Mouse (Mus musculus) thymus, postnatal 14 days (tissue): ENCODE measurements around the gene Tmco5.
"Not testable (repeated sequence)": the region's sequence is repeated elsewhere in the genome, so short reads cannot be mapped to it uniquely, and the experiment has no call there.

Source experiments
- DNase-seq: peaks from one replicate; pipeline ENCODE4 v3.0.0; 2021

The Tmco5 gene

DNA sequence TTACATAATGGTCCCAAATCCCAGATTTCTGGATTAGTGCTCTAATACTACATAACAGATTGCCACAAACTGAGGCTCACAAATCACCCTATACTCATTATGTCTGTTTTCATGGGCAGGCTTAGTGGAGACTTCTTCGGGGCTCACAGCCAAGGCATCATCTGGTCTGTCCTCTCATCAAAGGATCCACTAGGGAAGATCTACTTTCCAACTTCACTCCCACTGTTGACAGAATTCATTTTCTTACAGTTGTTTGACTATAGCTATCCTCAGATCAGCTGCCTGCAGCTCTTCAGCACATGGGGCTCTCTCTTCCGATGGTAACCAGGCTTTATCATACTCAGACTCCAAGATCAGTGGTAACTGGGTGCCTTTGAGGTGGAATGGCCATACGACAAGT, 45.2 kb downstream of the Tmco5 start:
- no peak for DNase-seq

DNA sequence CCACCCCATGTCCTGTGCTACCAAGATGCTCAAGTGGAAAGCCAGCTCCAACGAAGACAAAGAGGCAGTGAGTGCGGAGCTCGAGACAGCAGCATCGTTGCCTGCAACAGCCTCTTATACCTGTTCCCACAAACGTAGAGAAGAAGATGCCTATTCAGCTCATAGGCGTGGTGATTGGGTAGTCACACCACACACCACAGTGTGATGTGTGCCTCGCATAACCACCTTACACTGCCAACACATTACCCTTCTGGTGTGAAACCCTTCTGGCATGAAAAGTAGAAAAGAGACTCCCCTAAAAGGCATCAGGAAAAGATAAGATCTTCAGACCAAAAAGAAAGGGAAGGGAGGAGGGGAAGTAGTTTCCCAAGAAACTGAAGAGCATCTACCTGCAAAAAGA, 45.8 kb downstream of the Tmco5 start:
- no peak for DNase-seq

DNA sequence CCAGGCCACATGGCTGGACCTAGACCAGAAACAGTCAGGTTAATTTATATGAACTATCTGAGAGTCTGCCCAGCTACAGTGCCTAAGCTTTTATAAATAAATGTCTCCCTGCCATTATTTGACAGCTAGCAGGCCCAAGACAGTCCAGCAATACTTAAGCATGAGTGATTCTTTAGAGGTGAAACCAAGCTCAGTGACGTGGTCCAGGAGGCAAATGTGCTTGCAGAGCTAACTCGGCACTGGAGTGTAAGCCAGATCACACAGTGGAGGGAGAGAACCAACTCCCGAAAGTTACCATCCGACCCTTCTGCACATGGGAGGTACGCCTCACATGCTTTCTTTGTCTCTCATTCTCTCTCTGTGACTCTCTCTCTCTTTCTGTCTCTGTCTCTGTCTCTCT, 46.7 kb downstream of the Tmco5 start:
- DNase-seq, result no peak

DNA sequence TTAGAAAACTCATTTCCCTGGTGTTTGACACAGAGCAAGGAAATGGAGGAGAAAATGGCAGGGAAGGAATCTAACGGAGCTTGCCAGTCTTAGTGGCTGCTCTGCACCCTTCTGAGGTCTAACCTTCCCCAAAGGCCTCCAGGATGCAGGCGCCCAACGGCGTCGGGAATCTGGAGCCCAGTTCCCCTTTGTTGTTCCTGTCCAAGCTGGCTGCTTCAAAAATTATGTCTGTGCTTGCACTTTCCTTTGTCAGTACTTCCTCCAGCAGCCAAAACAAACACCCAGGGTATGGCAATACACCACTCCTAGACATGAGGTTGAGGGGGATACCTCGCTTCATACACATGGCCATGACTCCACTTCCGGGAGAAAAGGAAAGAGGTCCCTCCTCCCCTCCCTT, 53.7 kb downstream of the Tmco5 start:
- no peak for DNase-seq

DNA sequence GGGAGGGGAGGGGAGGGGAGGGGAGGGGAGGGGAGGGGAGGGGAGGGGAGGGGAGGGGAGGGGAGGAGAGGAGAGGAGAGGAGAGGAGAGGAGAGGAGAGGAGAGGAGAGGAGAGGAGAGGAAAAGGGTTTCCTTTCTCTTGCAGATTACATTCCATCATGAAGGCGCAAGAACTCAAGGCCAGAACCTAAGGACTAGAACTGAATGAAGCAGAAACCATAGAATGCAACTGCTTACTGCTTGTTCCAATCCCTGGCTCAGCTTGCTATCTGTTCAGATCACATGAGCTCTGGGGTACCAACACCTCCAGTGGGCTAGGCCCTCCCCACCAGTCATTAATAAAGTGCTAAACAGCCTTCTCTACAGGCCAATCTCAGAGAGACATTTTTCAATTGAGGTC, 55.7 kb downstream of the Tmco5 start:
- not testable (repeated sequence) for DNase-seq

DNA sequence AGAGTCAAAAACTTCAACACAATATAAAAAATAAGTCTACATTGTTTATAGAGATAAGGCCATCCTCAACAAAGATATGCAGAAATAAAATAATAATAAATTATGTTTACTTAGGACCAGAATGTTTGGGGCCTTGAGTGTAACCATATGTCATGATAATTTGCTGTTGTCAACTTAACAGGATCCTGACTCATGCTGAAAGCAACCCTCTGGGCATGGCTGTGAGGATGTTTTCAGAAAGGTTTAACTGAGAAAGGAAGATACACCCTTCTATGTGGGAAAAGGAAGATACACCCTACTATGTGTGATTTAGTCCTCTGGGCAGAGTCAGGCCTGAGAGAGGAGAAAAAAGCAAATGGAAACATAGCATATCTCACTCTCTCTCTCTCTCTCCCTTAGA, 56.3 kb downstream of the Tmco5 start:
- no peak for DNase-seq

DNA sequence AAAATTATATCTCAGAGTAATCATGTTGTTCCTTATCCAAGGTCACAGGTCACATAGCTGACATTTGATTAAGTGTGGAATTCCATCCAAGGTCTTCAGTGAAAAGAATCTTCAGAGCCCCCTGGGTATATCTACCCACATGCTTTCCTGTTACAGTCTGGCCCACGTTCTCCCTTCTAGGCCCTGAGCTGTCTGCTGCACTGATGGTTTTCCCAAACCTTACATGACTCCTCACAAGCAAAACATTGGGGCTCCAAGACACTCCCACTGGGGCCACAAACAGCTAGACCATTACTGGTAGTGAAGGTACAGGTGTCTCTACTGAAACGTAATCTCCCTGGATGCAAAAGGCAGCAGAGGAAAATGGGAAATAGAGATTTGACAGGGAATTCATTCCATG, 57.9 kb downstream of the Tmco5 start:
- DNase-seq, result no peak

GRCm38 (mm10) chr2:116937166-116937565, 58.7 kb downstream of the Tmco5 start:
- no peak for DNase-seq

- no peak for DNase-seq
Measured at GRCm38 (mm10) chr2:116941816-116942215, 63.3 kb downstream of the Tmco5 start.
